Mouse (Mus musculus): ENCODE data around the gene Vstm4. TPM values are rescaled to one million over a fixed set of nuclear protein-coding genes. Genes with fewer than 3 reads are reported as not detected.

The Vstm4 gene
- polyA plus RNA-seq, 1 experiment from 2014 or later = 28.3 TPM

DNA sequence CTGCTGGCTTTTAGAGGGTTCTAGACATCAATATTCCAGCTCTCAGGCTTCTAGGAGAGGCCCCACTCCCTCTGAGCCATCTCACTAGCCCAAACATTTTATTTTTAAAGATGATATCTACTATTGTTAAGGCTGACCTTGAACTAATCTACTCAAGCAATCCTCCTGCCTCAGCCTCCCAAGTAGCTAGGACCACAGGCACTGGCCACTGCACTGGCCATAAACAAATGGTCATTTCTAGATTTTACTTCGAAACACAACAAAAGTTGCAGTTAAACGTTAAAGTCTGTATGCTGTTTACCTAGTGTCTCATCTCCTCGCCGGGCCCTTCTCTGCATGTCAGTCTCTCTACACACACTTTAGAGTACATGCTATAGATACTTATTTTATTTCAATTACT is 2.5 kb upstream of the Vstm4 start:
- H3K4me3 ChIP-seq (ENCODE audit: low read length) = no peak overlapping the region
- H3K27ac ChIP-seq (ENCODE audit: low read length) = no peak overlapping the region
- no peak overlapping the region for H3K9ac ChIP-seq (ENCODE audit: low read depth, low read length)
- H3K4me1 ChIP-seq (ENCODE audit: control insufficient read depth, insufficient read depth, low read length) = 0 out of 2 replicates have a peak, but pooled peaks cover 7% of the 10 kb centered on the region
- H3K9me3 ChIP-seq (ENCODE audit: control insufficient read depth, low read length) = no peaks in the 10 kb centered on the region
- H3K27me3 ChIP-seq (replicated peaks; ENCODE audit: control insufficient read depth, insufficient read depth, low read length) = no peaks in the 10 kb centered on the region
- no peak for ATAC-seq
- WGBS = 86% methylated on average over 4 of the region's 4 CpGs
- H3K4me2 ChIP-seq (ENCODE audit: low read depth, low read length) = no peak overlapping the region
- no peaks in the 10 kb centered on the region for H3K36me3 ChIP-seq (ENCODE audit: control insufficient read depth, insufficient read depth, low read length)

DNA sequence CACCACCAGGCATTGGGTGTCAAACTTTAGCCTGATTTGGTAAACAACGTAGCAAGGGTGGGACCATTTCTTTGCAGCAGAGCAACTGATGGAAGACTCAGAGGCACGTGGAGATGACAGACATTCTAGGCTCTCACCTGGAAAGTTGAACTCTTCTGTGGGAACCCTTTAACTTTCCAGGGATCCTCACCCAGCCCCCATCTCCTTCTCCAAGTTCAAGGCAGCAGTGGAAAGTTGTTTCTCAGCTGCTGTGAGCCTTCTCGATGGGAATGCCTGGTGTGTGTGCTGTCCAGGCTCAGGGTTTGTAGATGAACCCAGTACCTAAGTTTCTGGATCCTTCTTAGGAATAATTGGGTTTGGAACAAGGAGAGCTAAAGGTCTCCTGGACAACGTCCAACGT is 310 bp upstream of the Vstm4 start:
- Histone ChIP-seq H3K4me2 (ENCODE audit: low read depth, low read length) (peak overlapping the region; percentile 81), H3K9ac (ENCODE audit: low read depth, low read length) (peak overlapping the region; percentile 78; the same call in 1 of the 2 replicates), H3K4me3 (ENCODE audit: low read length) (peak overlapping the region; percentile 59), H3K36me3 (ENCODE audit: control insufficient read depth, insufficient read depth, low read length) (no peaks in the 10 kb centered on the region), H3K4me1 (ENCODE audit: control insufficient read depth, insufficient read depth, low read length) (0 out of 2 replicates have a peak, but pooled peaks cover 19% of the 10 kb centered on the region), H3K27ac (ENCODE audit: low read length) (peak overlapping the region; percentile 77; the same call in 1 of the 2 replicates), H3K27me3 (replicated peaks; ENCODE audit: control insufficient read depth, insufficient read depth, low read length) (no peaks in the 10 kb centered on the region), H3K9me3 (ENCODE audit: control insufficient read depth, low read length) (no peaks in the 10 kb centered on the region)
- no peak for ATAC-seq
- WGBS = 30% methylated on average over 5 of the region's 5 CpGs

DNA sequence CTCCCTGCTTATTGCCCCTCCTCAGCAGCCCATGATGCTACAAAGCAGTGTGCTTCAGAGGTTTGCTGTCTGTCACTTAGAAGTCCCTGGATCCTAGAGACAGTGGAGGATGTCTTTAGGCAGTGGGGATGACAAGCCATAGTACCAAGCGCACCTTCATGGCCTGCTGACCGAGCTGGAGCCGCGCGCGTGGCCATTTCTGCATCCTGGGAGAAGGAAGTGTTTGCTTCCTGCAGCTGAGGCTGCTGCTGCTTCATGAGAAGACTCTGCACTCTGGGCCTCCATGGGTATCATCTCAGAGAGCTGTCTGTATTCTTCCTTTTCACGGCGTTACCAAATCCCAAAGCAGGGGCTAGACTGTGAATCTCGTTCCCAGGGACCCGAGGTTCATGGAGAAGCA is 1.8 kb downstream of the Vstm4 start:
- Histone ChIP-seq H3K27ac (ENCODE audit: low read length) (no peak overlapping the region), H3K4me3 (ENCODE audit: low read length) (no peak overlapping the region), H3K27me3 (replicated peaks; ENCODE audit: control insufficient read depth, insufficient read depth, low read length) (no peaks in the 10 kb centered on the region), H3K4me1 (ENCODE audit: control insufficient read depth, insufficient read depth, low read length) (0 out of 2 replicates have a peak, but pooled peaks cover 22% of the 10 kb centered on the region), H3K9ac (ENCODE audit: low read depth, low read length) (no peak overlapping the region), H3K9me3 (ENCODE audit: control insufficient read depth, low read length) (no peaks in the 10 kb centered on the region), H3K36me3 (ENCODE audit: control insufficient read depth, insufficient read depth, low read length) (no peaks in the 10 kb centered on the region), H3K4me2 (ENCODE audit: low read depth, low read length) (peak overlapping the region; percentile 81; the same call in 1 of the 2 replicates)
- ATAC-seq = no peak
- WGBS = 92% methylated on average over 10 of the region's 10 CpGs

DNA sequence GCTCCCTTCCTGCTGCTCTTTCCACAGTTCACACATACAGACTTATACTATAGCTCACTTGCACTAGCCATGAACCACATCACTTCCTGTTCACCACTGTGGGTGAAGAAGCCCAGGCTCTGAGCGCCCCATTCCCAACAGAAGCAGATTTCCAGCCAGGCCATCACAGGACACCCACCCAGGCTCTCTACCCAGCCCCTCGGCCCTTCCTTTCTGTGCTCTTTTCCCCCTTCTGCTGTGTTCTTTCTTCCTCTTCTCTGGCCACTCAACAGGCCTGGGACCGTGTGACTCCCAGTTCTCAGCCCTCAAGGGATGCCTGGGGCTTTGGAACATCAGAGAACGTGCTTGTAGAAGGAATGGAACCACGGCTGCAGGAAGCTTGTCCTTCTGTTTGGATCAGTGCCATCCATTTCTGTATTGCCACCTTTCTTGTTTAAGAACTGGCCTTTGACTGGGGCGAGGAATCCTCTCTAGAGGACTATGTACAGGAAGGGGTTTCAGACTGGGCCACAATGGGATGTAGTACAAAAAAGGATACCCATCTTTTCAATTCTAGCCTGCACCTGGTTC is 2.5 kb downstream of the Vstm4 start:
- no peaks in the 10 kb centered on the region for H3K36me3 ChIP-seq (ENCODE audit: control insufficient read depth, insufficient read depth, low read length)
- H3K9me3 ChIP-seq (ENCODE audit: control insufficient read depth, low read length) = no peaks in the 10 kb centered on the region
- ATAC-seq = no peak
- H3K4me3 ChIP-seq (ENCODE audit: low read length) = no peak overlapping the region
- no peak overlapping the region for H3K9ac ChIP-seq (ENCODE audit: low read depth, low read length)
- H3K27me3 ChIP-seq (replicated peaks; ENCODE audit: control insufficient read depth, insufficient read depth, low read length) = no peaks in the 10 kb centered on the region
- H3K4me2 ChIP-seq (ENCODE audit: low read depth, low read length) = no peak overlapping the region
- H3K4me1 ChIP-seq (ENCODE audit: control insufficient read depth, insufficient read depth, low read length) = 0 out of 2 replicates have a peak, but pooled peaks cover 22% of the 10 kb centered on the region
- H3K27ac ChIP-seq (ENCODE audit: low read length) = no peak overlapping the region
- 64% methylated on average over 6 of the region's 6 CpGs for WGBS

DNA sequence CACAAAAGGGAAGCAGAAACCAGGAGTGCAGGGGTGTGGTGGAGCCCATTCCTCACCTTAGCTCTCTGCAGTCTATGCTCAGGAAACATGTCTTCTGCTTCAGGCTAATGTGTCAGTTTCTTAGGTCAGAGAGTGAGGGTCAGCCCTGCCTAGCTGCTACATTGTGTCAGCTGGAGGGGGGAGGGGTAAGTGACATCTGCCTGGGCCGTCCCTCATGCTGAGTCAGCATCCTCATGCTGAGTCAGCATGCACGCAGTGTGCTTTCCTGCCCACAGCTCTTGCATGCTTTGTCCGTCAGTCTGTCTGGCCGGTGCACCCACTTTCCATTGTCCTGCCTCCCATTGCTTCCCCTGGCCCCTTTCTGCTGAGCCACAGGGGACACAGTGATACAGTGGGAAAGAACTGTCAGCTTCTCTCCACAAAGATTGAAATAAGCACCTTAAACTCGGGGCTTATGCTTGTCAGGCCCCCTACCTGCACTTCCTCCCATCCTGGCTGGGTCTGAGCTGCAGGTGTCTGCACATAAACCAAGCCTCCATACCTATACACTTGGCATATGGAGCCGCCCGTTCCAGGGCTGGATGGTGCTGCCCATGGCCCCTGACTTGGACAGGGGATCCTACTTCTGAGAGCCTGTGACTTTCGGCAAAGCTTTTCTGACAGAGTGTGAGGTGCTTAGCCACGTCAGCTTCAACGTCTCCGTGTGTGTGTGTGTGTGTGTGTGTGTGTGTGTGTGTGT is 3.4 kb downstream of the Vstm4 start:
- Histone ChIP-seq H3K36me3 (ENCODE audit: control insufficient read depth, insufficient read depth, low read length) (no peaks in the 10 kb centered on the region), H3K4me2 (ENCODE audit: low read depth, low read length) (no peak overlapping the region), H3K9ac (ENCODE audit: low read depth, low read length) (no peak overlapping the region), H3K27ac (ENCODE audit: low read length) (no peak overlapping the region), H3K4me3 (ENCODE audit: low read length) (no peak overlapping the region), H3K4me1 (ENCODE audit: control insufficient read depth, insufficient read depth, low read length) (0 out of 2 replicates have a peak, but pooled peaks cover 22% of the 10 kb centered on the region), H3K9me3 (ENCODE audit: control insufficient read depth, low read length) (no peaks in the 10 kb centered on the region), H3K27me3 (replicated peaks; ENCODE audit: control insufficient read depth, insufficient read depth, low read length) (no peaks in the 10 kb centered on the region)
- no peak for ATAC-seq
- 59% methylated on average over 11 of the region's 11 CpGs for WGBS

DNA sequence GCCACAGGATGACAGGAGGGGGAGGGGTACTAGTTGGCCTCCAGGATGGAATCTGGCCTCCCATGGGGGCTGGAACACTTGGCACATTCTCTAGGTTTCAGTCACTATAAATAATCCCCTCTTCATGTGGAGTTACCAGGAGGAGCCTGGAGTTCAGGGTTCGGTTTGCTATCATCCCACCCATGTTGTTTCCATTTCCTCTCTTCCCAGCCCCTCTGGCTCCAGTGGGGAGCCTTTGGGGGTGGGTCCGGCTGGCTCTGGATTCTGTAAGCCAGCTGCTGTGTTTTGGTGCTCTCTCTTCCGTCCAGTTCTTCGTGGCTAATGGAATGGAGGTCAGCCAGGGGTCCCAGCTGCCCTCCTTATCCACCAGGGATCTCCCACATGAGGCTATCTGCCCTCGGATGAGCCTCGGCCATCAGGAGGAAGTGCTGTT is 4.6 kb downstream of the Vstm4 start:
- no peaks in the 10 kb centered on the region for H3K9me3 ChIP-seq (ENCODE audit: control insufficient read depth, low read length)
- 0 out of 2 replicates have a peak overlapping the region, but pooled peaks have one; percentile 1 for H3K4me2 ChIP-seq (ENCODE audit: low read depth, low read length)
- peak; percentile 78 for ATAC-seq
- H3K27me3 ChIP-seq (replicated peaks; ENCODE audit: control insufficient read depth, insufficient read depth, low read length) = no peaks in the 10 kb centered on the region
- no peak overlapping the region for H3K4me3 ChIP-seq (ENCODE audit: low read length)
- 0 out of 2 replicates have a peak, but pooled peaks cover 20% of the 10 kb centered on the region for H3K4me1 ChIP-seq (ENCODE audit: control insufficient read depth, insufficient read depth, low read length)
- 32% methylated on average over 6 of the region's 6 CpGs for WGBS
- H3K27ac ChIP-seq (ENCODE audit: low read length) = peak overlapping the region; percentile 75
- H3K9ac ChIP-seq (ENCODE audit: low read depth, low read length) = no peak overlapping the region
- no peaks in the 10 kb centered on the region for H3K36me3 ChIP-seq (ENCODE audit: control insufficient read depth, insufficient read depth, low read length)

DNA sequence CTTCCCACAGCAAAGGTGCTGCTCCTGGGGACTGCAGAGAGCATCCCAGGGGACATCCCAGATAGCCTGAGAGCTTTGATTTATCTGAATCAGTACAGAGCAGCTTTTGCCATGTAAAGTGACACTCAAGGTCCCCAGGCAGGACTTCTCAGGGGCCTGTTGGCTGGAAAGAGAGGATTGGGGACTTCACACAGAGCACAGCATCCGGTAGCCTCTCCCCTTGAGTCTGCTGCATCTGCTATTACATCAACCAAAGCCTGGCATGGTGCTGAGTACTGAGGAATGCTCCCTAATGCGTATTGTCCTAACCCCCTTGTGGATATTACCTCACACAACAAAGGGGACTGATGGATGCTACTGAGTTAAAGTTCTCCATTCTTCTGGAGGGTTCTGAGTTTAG is 5.1 kb downstream of the Vstm4 start:
- Histone ChIP-seq H3K4me1 (ENCODE audit: control insufficient read depth, insufficient read depth, low read length) (0 out of 2 replicates have a peak, but pooled peaks cover 20% of the 10 kb centered on the region), H3K4me2 (ENCODE audit: low read depth, low read length) (0 out of 2 replicates have a peak overlapping the region, but pooled peaks have one; percentile 1), H3K4me3 (ENCODE audit: low read length) (no peak overlapping the region), H3K9ac (ENCODE audit: low read depth, low read length) (no peak overlapping the region), H3K27ac (ENCODE audit: low read length) (peak overlapping the region; percentile 75), H3K27me3 (replicated peaks; ENCODE audit: control insufficient read depth, insufficient read depth, low read length) (no peaks in the 10 kb centered on the region), H3K36me3 (ENCODE audit: control insufficient read depth, insufficient read depth, low read length) (no peaks in the 10 kb centered on the region), H3K9me3 (ENCODE audit: control insufficient read depth, low read length) (no peaks in the 10 kb centered on the region)
- ATAC-seq = 0 out of 2 replicates have a peak, but pooled peaks have one; percentile 21
- 52% methylated on average over 2 of the region's 2 CpGs for WGBS

DNA sequence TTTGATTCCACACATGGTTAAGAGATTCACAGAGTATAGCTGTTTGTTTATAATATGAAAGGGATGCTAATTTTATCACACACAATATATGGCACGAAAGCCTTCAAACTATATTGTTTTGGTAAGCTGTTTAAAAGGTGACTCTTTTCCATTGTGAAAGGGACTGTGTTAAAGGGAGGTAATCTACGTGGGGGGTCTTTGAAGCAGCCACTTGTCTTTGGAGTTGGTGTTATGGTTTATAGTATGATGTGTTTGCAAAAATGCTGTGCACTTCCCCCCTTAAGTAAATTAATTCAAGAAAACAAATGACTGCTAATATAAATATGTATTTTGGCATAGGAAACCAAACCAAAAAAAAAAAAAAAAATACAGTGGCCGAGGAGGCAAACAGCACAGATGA is 8.8 kb downstream of the Vstm4 start:
- Histone ChIP-seq H3K9me3 (ENCODE audit: control insufficient read depth, low read length) (no peaks in the 10 kb centered on the region), H3K4me2 (ENCODE audit: low read depth, low read length) (no peak overlapping the region), H3K27ac (ENCODE audit: low read length) (0 out of 2 replicates have a peak overlapping the region, but pooled peaks have one; percentile 16), H3K9ac (ENCODE audit: low read depth, low read length) (no peak overlapping the region), H3K4me3 (ENCODE audit: low read length) (no peak overlapping the region), H3K36me3 (ENCODE audit: control insufficient read depth, insufficient read depth, low read length) (no peaks in the 10 kb centered on the region), H3K27me3 (replicated peaks; ENCODE audit: control insufficient read depth, insufficient read depth, low read length) (no peaks in the 10 kb centered on the region), H3K4me1 (ENCODE audit: control insufficient read depth, insufficient read depth, low read length) (0 out of 2 replicates have a peak, but pooled peaks cover 10% of the 10 kb centered on the region)
- 64% methylated on average over 3 of the region's 3 CpGs for WGBS
- ATAC-seq = no peak

DNA sequence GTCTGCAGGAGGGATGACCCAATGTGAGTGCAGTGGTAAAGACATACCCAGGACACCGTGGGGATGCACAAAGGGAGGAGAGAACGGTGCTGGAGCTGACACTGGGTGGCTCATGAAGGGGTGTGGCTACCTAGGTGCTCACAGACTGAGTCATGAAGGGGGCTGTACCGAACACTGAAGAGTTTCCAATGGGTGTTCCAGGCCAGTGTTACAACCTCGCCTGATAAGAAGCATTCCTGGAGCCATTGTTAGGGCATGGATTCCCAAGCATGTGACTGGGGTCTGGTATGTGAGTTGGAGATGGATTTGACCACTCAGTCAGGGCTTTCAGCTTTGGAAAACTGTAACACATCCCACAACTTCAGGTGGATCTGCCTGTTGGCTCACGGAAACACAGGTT is 15.4 kb downstream of the Vstm4 start:
- H3K9ac ChIP-seq (ENCODE audit: low read depth, low read length) = no peak overlapping the region
- H3K4me1 ChIP-seq (ENCODE audit: control insufficient read depth, insufficient read depth, low read length) = no peaks in the 10 kb centered on the region
- no peak overlapping the region for H3K4me2 ChIP-seq (ENCODE audit: low read depth, low read length)
- H3K9me3 ChIP-seq (ENCODE audit: control insufficient read depth, low read length) = no peaks in the 10 kb centered on the region
- no peaks in the 10 kb centered on the region for H3K36me3 ChIP-seq (ENCODE audit: control insufficient read depth, insufficient read depth, low read length)
- no peak overlapping the region for H3K4me3 ChIP-seq (ENCODE audit: low read length)
- H3K27me3 ChIP-seq (replicated peaks; ENCODE audit: control insufficient read depth, insufficient read depth, low read length) = no peaks in the 10 kb centered on the region; the same call in 1 of the 2 replicates
- no peak overlapping the region for H3K27ac ChIP-seq (ENCODE audit: low read length)
- ATAC-seq = no peak
- 78% methylated on average over 5 of the region's 5 CpGs for WGBS

All from intestine, embryonic 16.5 days (tissue).